Mouse (Mus musculus) ovary, adult 18-20 months (tissue): ENCODE results near the gene Trdmt1.
A peak's percentile ranks its signal among the peaks of the same experiment; 100 is the strongest.
"Not testable (repeated sequence)": the region's sequence is repeated elsewhere in the genome, so short reads cannot be mapped to it uniquely, and the experiment has no call there.

Experiments used
- DNase-seq: peaks from one replicate; pipeline ENCODE4 v3.0.0; 2022; ENCODE audit warnings: low spot score, mixed read lengths

Trdmt1 gene

GRCm38 (mm10) chr2:13544193-13544824, at the start of gene Trdmt1:
Trdmt1 (minus strand) TSS chr2:13544668.
- peak; percentile 80 for DNase-seq

- no peak for DNase-seq
Measured at GRCm38 (mm10) chr2:13593328-13593727, 48.9 kb upstream of the Trdmt1 start.

- not testable (repeated sequence) for DNase-seq
Measured at GRCm38 (mm10) chr2:13583746-13584145, 39.3 kb upstream of the Trdmt1 start.

- no peak for DNase-seq
Measured at GRCm38 (mm10) chr2:13582184-13582583, 37.7 kb upstream of the Trdmt1 start.

- DNase-seq = no peak
Measured at GRCm38 (mm10) chr2:13579991-13580390, 35.5 kb upstream of the Trdmt1 start.

GRCm38 (mm10) chr2:13579315-13579714, 34.8 kb upstream of the Trdmt1 start:
- no peak for DNase-seq

- DNase-seq = no peak
Measured at GRCm38 (mm10) chr2:13578473-13579152, 34.1 kb upstream of the Trdmt1 start.

- no peak for DNase-seq
Measured at GRCm38 (mm10) chr2:13577399-13577798, 32.9 kb upstream of the Trdmt1 start.

- DNase-seq = no peak
Measured at GRCm38 (mm10) chr2:13575926-13576325, 31.5 kb upstream of the Trdmt1 start.

- peak; percentile 60 for DNase-seq
Measured at GRCm38 (mm10) chr2:13575287-13575801, 30.9 kb upstream of the Trdmt1 start.

- DNase-seq = peak; percentile 4
Measured at GRCm38 (mm10) chr2:13574801-13575150, 30.3 kb upstream of the Trdmt1 start.

- DNase-seq = peak; percentile 82
Measured at GRCm38 (mm10) chr2:13574066-13574800, 29.8 kb upstream of the Trdmt1 start.

GRCm38 (mm10) chr2:13573408-13574065, 29.1 kb upstream of the Trdmt1 start, which contains the start of gene Vim:
Vim (plus strand) TSS chr2:13573927.
- peak; percentile 80 for DNase-seq

- no peak for DNase-seq
Measured at GRCm38 (mm10) chr2:13572647-13573407, 28.4 kb upstream of the Trdmt1 start.

GRCm38 (mm10) chr2:13572101-13572553, 27.7 kb upstream of the Trdmt1 start:
- DNase-seq = peak; percentile 5

GRCm38 (mm10) chr2:13570122-13570521, 25.7 kb upstream of the Trdmt1 start:
- no peak for DNase-seq

GRCm38 (mm10) chr2:13560396-13560795, 15.9 kb upstream of the Trdmt1 start:
- no peak for DNase-seq

- no peak for DNase-seq
Measured at GRCm38 (mm10) chr2:13559729-13560128, 15.3 kb upstream of the Trdmt1 start.

- DNase-seq = peak; percentile 19
Measured at GRCm38 (mm10) chr2:13559303-13559702, 14.8 kb upstream of the Trdmt1 start.

- DNase-seq = no peak
Measured at GRCm38 (mm10) chr2:13558607-13559262, 14.3 kb upstream of the Trdmt1 start.
